Mouse (Mus musculus) neural tube, embryonic 11.5 days (tissue): ENCODE measurements around the gene Ecm2. TPM values are rescaled to one million over a fixed set of nuclear protein-coding genes. Genes with fewer than 3 reads are reported as not detected.

ENCODE experiments used
- ATAC-seq: fragments of 200-750 bp; cut with Nextera tagmentation; 2 replicates; pipeline ENCODE4 v1.8.0; 2017; ENCODE audit warnings: moderate number of reproducible peaks, mild to moderate bottlenecking, moderate TSS enrichment, moderate library complexity; ENCODE audit not compliant: insufficient read depth, low FRiP score, low TSS enrichment
- DNase-seq: peaks from one replicate; pipeline ENCODE4 v3.0.0-alpha.2; 2015; ENCODE audit warnings: low spot score
- H3K27ac ChIP-seq: fragments of 300-500 bp; sonication (generic); 2 replicates; pipeline ENCODE4 v1.5.1; 2014; ENCODE audit warnings: low read depth, mild to moderate bottlenecking, low read length
- H3K27me3 ChIP-seq: fragments of 300-500 bp; sonication (generic); 2 replicates; pipeline ENCODE4 v1.6.1; 2014; ENCODE audit warnings: mild to moderate bottlenecking, low read length, mixed read lengths; ENCODE audit not compliant: control insufficient read depth, insufficient read depth
- H3K36me3 ChIP-seq: fragments of 300-500 bp; sonication (generic); 2 replicates; pipeline ENCODE4 v1.6.1; 2014; ENCODE audit warnings: mild to moderate bottlenecking, low read length, moderate library complexity, mixed read lengths; ENCODE audit not compliant: control insufficient read depth, insufficient read depth
- H3K4me1 ChIP-seq: fragments of 300-500 bp; sonication (generic); 2 replicates; pipeline ENCODE4 v1.6.1; 2014; ENCODE audit warnings: low read length, mixed read lengths; ENCODE audit not compliant: control insufficient read depth, insufficient read depth
- H3K4me2 ChIP-seq: fragments of 300-500 bp; sonication (generic); 2 replicates; pipeline ENCODE4 v1.6.1; 2014; ENCODE audit warnings: low read depth, mild to moderate bottlenecking, moderate library complexity
- H3K4me3 ChIP-seq: fragments of 300-500 bp; sonication (generic); 2 replicates; pipeline ENCODE4 v1.5.1; 2014; ENCODE audit warnings: low read depth, low read length
- H3K9ac ChIP-seq: fragments of 300-500 bp; sonication (generic); 2 replicates; pipeline ENCODE4 v1.6.1; 2014; ENCODE audit warnings: mild to moderate bottlenecking, low read length
- H3K9me3 ChIP-seq: fragments of 300-500 bp; sonication (generic); 2 replicates; pipeline ENCODE4 v1.6.1; 2016; ENCODE audit warnings: low read length; ENCODE audit not compliant: control insufficient read depth
- WGBS: fragments of 180-500 bp; shearing (Covaris S2); extraction: QIAGEN DNeasy Blood & Tissue Kit; methylation state at CpG from one replicate; pipeline ENCODE4 v1.1.7; 2014; 5-methylcytosine and 5-hydroxymethylcytosine counted together
- polyA plus RNA-seq: library from polyadenylated mRNA; unstranded; fragments of >200 nt; fragmentation: Nextera tagmentation; extraction: Ambion mirVana; gene quantifications from 2 replicates; pipeline ENCODE4 v1.2.1, GENCODE M21; 2014

Ecm2 gene
- polyA plus RNA-seq, 1 experiment from 2014 or later, result 0.28 TPM

DNA sequence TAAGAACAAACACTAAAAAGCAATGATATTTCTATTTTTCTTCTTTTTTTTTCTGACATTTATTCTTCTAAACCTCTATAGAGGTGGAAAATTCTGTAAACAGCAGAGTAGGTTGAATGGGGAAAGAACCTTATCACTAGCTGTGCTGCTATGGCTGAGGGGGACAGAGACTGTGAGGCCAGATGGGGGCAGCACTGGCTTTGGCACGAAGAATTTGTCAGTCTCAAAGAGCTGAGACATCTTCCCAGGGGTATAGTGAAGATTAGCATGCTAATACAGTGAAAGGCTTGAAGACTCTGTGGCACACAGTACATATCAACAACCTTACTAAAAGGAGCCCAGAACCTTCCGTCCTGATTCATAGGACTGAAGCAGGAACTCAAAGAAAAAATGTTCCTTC lies 54.6 kb downstream of the Ecm2 start:
- H3K27ac ChIP-seq, result no peak overlapping the region
- DNase-seq (no peak), ATAC-seq (no peak)
- no peak overlapping the region for H3K9ac ChIP-seq
- H3K9me3 ChIP-seq, result no peaks in the 10 kb centered on the region
- 41% methylated on average over 2 of the region's 2 CpGs for WGBS
- no peak overlapping the region for H3K4me3 ChIP-seq
- H3K36me3 ChIP-seq, result no peaks in the 10 kb centered on the region
- no peaks in the 10 kb centered on the region for H3K4me1 ChIP-seq
- H3K4me2 ChIP-seq, result no peak overlapping the region
- H3K27me3 ChIP-seq, result no peaks in the 10 kb centered on the region

DNA sequence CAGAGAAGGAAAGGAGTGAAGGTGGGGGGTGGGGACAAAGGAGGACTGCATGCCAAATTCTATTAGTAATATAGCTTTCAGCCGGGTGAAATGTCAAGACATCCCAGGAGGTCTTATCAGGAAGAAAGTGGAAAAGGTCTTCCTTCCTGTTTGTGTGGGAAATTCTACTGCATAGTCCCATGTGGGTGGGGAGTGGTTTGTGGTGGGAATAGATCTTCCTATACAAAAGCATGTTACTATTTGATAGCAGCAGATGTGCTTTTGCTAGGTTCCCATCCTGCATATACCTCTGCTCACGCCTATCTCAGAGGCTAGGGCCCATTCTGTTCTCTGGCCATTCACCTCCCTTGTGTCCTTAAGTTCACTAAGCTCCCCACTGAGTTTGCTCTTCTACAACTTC lies 56.3 kb downstream of the Ecm2 start:
- Histone ChIP-seq H3K27me3 (no peaks in the 10 kb centered on the region), H3K4me1 (no peaks in the 10 kb centered on the region), H3K9me3 (no peaks in the 10 kb centered on the region), H3K9ac (no peak overlapping the region), H3K27ac (no peak overlapping the region), H3K36me3 (no peaks in the 10 kb centered on the region), H3K4me2 (no peak overlapping the region), H3K4me3 (no peak overlapping the region)
- WGBS, result 68% methylated on average over 2 of the region's 2 CpGs
- DNase-seq, result no peak
- ATAC-seq, result no peak

DNA sequence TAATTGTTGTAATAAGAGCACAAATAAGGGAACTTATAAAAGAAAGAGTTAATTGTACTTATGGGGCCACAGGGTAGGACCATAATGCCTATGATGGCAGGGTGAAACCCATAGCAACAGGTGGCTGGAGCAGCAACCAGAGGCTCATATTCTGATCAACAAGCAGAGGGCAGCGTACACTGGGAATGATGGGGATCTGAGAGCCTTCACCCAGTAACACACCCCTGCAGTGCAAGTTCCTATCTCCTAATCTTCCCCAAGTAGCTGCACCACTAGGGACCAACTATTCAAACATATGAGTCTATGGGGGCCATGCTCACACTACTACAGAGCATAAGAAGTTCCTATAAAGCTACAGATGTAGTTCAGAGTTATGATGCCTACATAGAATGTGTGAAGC lies 59.7 kb downstream of the Ecm2 start:
- Histone ChIP-seq H3K9me3 (no peaks in the 10 kb centered on the region), H3K27me3 (no peaks in the 10 kb centered on the region), H3K9ac (no peak overlapping the region), H3K4me2 (no peak overlapping the region), H3K4me1 (no peaks in the 10 kb centered on the region), H3K27ac (no peak overlapping the region), H3K4me3 (no peak overlapping the region), H3K36me3 (no peaks in the 10 kb centered on the region)
- ATAC-seq, result no peak
- WGBS, result 89% methylated on average over 1 of the region's 1 CpGs
- DNase-seq, result no peak

DNA sequence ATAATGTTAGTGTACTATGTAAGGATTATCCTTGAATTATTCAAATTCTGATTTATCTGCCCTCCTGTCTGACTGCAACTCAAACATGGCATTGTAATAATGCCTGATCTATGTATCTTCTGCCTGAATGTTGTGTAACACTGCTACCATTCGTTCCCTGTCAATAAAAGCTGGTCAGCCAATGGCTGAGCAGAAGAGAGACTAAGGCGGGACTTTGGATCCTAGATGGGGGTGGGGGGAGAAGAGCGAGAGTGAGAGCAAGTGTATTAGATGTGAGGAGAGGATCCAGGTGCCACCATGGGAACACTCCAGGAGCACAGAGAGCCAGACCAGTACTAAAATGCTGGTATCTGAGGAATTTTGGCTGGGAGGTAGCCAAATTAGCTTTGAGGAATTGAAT lies 65.8 kb downstream of the Ecm2 start:
- WGBS, result 71% methylated on average over 3 of the region's 3 CpGs
- H3K4me2 ChIP-seq, result no peak overlapping the region
- no peaks in the 10 kb centered on the region for H3K36me3 ChIP-seq
- no peak overlapping the region for H3K9ac ChIP-seq
- no peaks in the 10 kb centered on the region for H3K27me3 ChIP-seq
- no peak for DNase-seq
- H3K27ac ChIP-seq, result no peak overlapping the region
- no peaks in the 10 kb centered on the region for H3K4me1 ChIP-seq
- no peak overlapping the region for H3K4me3 ChIP-seq
- no peak for ATAC-seq
- no peaks in the 10 kb centered on the region for H3K9me3 ChIP-seq

DNA sequence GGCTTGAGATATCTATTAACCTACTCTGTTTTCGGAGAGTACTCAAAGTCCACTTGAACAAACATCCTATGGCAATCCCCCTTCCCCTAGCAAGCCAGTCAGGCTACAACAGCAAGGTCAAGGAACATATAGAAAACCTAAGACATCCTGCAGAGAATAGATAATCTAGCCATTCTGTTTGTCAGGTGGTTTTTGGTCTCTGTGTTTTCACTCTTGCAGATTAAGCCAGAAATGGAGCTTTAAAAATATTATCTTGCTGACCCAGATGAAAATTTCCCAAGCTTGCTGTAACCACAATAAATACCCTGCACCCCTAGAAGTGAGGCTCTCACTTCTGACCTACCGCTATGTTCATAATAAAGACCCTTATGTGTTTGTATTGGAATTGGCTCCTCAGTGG lies 66.8 kb downstream of the Ecm2 start:
- Histone ChIP-seq H3K9me3 (no peaks in the 10 kb centered on the region), H3K36me3 (no peaks in the 10 kb centered on the region), H3K4me3 (no peak overlapping the region), H3K4me1 (no peaks in the 10 kb centered on the region), H3K4me2 (no peak overlapping the region), H3K27ac (no peak overlapping the region), H3K27me3 (no peaks in the 10 kb centered on the region), H3K9ac (no peak overlapping the region)
- DNase-seq, result no peak
- ATAC-seq, result no peak
- 88% methylated on average over 2 of the region's 2 CpGs for WGBS

DNA sequence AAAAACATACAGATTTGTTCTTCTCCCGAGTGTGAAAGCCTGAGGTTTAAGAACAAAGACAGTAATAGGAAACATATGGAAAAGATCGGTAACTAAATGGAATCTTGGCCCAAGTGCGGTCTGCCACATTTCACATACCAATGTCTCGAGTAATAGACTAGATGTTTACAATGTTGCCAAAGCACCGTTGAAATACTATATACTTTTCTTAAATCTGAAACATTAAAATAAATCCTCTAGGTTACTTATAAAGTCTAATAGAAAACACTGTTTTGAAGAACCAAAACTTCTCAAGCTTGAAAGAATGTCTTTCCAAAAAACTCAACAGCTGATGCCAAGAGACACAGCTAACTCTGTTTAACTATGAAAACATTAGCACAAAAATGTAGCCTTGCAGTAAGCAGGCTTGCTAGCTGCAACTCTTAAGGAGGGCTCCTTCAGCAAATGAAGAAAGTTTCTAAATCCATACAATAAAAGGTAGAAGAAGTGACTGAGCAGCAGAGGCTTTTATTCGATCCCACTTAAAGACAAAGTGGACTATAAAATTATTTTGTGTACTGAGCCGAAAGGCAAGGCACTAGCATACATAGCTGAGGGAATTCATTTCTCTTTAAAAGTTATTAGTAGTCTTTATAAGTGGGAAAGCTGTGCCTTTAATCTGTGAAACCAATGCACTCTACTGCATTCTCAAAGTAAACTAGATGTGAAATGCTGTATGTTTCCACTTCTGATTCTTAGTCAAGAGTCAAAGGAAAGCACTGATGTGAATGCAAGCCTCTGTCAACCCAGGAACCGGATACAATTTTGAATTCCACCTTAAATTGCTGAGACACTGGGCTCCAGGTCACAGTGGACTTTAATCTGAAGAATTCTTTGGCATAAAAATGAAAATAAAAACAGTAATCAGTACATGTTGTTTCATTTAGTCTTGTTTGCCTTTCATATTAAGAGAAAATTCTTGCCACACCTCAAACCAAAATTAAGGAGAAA lies 77.2 kb downstream of the Ecm2 start, which contains the start of gene Omd:
Gene Omd, plus strand, starts transcription at position 922 of the 990 bp plus-strand sequence.
- no peak within 1 kb of the TSS for H3K27ac ChIP-seq

More for the DNA sequence above, 77.2 kb downstream of the Ecm2 start, which contains the start of gene Omd:
- Histone ChIP-seq H3K27me3 (no peaks in the 10 kb centered on the region), H3K9ac (no peak within 1 kb of the TSS), H3K4me3 (no peak within 1 kb of the TSS), H3K9me3 (no peaks in the 10 kb centered on the region), H3K4me1 (no peaks in the 10 kb centered on the region), H3K4me2 (no peak within 1 kb of the TSS), H3K36me3 (no peaks in the 10 kb centered on the region)
- ATAC-seq, result no peak
- DNase-seq, result no peak
- WGBS, result 70% methylated on average over 8 of the region's 8 CpGs

Other genes with a start within 250 kb of the Ecm2 start
- 1.1 and 1.2 TPM in 2 replicates for gene Fgd3, start 184.5 kb upstream of the Ecm2 start, polyA plus RNA-seq
- gene Bicd2, start 163.2 kb upstream of the Ecm2 start, polyA plus RNA-seq, result 37.1 and 37.4 TPM in 2 replicates
- gene Ippk, start 83.6 kb upstream of the Ecm2 start, polyA plus RNA-seq, result 16.2 and 19.7 TPM in 2 replicates
- 0.61 and 0.87 TPM in 2 replicates for gene Tes3-ps, start 11.5 kb upstream of the Ecm2 start, polyA plus RNA-seq
- gene Aspn, start 39.6 kb downstream of the Ecm2 start, polyA plus RNA-seq, result 0.14 TPM in 1 of 2 replicates, not detected in the other
- 0.24 and 0.28 TPM in 2 replicates for gene Omd, start 77.7 kb downstream of the Ecm2 start, polyA plus RNA-seq
- gene Ogn, start 103.2 kb downstream of the Ecm2 start, polyA plus RNA-seq, result 2.3 and 3.9 TPM in 2 replicates
- gene Cenpp, start 148.0 kb downstream of the Ecm2 start, polyA plus RNA-seq, result 25.8 and 30.8 TPM in 2 replicates
- 19.1 and 20.3 TPM in 2 replicates for gene Nol8, start 148.3 kb downstream of the Ecm2 start, polyA plus RNA-seq
- gene Iars, start 177.3 kb downstream of the Ecm2 start, polyA plus RNA-seq, result 110 and 123 TPM in 2 replicates